Mouse (Mus musculus) kidney, adult 11 months (tissue): ENCODE data around the gene Zdhhc9.
A peak's percentile ranks its signal among the peaks of the same experiment; 100 is the strongest.

Experiments used
- DNase-seq: peaks from one replicate; pipeline ENCODE4 v3.0.0; 2022

Zdhhc9 gene

DNA sequence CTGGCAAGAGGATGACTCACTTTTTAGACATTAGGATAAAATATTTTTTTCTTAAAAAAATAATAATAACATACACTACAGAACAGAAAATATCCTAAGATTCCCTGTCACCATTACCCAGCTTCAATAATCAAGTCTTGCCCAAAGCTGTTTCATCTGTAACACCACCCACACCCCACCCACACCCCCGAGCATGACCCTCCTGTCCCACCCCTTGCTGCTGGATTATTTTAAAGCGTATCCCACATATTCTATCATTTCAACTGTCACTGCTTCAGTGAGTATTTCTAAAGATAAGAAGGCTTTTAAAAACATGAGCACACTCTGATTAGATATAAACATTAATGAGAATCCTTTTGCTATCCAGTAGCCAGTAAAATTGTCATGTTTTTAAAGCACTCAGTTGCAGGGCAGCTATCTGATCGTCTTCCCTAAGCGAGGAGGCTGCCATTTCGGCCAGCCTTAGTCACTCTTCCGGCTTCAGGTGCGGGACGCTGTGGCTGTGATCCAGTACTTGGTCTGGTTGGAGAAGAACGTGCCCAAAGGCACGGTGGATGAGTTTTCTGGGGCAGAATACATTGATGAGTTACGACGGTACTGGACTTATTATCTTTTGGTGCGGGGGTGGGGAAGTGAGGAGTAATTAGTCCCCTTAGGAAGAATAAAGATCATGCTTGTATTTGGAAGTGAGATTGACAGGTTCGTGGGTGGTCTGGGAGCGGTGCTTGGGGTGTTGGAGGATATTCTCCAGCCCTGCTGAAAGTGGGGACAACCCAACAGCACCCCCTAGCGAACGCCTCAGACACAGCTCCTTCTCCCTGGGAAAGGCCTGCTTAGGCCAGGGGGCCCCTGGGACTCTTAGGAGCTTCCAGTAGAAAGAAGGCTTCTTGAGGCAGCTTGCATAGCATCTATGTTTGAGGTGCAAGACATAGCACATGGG lies 84.3 kb downstream of the Zdhhc9 start:
- peak; percentile 20 for DNase-seq
